Mouse (Mus musculus) yolk sac, embryonic 10.5 days (tissue): Measurements from ENCODE around the gene Mki67.

Source experiments
- DNase-seq: peaks from one replicate; pipeline ENCODE4 v3.0.0-alpha.2; 2017; ENCODE audit warnings: low spot score

Gene Mki67

DNA sequence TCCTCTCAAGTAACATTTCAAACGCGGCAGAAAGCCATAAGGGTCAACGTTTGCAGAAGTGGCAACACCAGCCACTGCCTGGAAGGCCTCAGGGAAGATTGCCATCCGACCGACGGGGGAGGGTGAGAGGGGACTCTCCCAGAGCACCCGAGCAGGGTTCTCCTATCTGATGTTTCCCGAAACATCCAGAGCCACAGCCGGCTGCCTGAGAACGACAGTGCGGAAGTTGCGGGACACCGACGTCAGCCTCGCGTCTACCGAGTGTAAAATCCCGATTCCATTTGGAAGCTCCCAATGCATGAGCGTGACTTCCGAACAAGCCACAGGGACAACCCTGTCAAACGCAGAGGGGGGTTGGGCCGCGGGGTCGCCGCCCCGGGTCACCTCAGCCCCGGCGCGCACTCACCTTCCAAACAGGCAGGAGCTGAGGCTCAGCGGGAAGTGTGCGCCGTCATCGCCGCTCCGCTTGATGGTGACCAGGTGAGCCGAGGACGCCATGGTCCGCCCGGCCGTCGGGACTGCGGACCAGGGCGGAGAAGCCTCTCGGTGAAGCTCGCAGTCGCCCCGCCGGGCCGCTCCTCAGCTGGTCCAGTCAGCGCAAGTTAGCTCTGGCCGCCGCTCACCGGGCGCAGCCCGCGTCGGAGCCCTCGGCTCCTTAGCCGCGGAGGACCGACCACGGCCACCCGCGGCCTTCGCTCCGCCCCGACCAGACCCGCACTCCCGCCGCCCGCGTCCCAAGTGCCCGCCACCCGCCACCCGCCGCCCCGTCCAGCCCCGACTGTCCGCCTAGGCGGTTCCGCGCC is at the start of gene Mki67:
Gene Mki67 (minus strand): TSS at position 720 of the 803 bp plus-strand sequence.
- no peak for DNase-seq

DNA sequence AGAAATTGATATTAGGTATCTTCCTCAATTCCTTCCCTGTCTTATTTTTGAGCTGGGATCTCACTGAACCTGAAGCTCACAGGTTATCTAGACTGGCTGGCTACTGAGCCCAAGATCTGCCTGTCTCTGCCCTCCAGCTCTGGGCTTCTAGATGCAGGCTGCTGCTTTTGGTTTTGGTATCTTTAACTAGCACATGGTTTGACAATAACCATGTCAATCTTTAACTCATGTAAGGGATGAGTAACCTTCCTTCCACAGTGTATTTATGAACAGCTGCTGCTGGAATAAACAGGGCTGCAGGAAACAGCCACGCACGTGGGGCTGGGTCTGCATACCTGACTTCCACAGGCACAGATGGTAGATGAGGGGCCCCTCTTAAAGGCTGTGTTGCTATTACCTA is 47.1 kb upstream of the Mki67 start:
- DNase-seq, result no peak

DNA sequence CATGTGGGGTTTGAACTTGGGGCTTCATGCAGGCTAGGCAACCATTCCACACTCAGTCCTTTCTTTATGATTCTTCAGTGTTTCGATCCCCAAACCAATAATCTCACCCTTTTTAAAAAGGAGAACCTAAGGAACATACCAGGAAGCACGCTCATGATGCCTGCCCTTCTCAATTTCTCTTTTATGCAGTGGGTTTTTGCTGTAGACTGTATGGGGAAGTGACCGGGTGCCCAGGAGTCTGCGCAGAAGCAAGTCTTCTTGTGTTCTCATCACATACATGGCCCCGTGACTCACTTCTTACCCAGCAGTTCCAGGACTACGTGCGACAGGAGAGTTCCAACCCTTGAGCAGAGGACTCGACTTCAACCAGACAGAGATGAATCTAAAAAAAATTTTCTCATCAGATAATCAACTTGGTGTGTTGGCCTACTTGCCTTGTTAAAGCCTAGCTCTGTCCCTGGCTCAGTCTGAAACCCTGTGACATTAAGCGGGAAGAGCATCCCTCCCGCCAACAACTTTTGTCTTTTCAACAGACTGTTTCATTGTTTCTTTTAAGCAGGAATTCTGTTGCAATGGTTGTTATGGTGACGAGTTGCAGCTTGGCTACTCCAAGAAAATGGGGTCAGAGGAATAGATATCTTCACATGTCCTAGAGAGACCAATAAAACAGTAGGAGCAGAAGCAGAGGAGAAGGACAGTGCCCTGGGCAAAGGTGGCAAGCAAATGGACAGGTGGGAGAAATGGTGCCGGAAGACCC is 42.8 kb upstream of the Mki67 start:
- DNase-seq, result no peak

DNA sequence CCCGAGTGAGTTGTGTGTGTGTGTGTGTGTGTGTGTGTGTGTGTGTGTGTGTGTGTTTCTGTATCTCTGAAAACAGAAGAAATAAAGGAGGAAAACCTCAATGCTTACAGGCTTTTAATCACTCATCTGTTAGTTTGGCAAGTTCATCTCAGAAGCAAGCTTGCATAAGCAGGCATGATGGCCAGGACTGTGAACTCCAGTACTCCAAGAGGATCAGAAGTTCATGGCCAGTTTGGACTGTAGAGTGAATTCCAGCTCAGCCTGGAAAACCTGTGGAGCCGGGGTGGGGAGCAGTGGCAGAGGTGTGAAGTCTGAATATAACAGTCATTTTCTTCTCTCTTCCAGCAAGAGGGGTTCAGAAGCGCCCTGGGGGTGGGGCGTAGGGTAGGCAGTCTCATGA is 42.0 kb upstream of the Mki67 start:
- no peak for DNase-seq

DNA sequence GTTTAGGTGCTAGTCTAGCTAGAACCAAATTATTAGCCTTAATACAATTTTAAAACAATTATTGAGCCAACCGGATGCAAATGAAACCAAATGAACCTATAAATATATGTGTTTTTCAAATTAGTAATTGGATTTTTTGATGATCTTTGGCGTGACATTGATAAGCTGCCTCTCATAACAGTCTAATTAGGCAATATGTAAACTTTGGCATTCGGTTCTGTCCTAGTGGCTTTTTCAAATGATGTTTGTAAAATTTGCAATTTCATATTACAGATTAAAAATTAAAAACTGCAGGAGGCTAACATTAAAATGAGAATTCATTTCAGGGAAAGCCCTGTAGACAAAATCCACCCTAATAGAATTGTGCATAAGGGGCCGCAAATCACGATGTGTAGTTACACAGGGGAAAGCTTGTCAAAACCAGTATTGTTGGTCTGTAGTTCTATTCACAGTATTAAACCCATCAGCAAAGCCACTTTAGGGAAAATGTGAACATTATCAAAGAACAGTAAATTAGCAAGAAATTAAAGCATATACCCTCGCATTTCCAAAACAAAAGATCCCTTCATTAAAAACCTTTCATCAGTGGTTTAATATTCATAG is 40.9 kb upstream of the Mki67 start:
- DNase-seq, result no peak

DNA sequence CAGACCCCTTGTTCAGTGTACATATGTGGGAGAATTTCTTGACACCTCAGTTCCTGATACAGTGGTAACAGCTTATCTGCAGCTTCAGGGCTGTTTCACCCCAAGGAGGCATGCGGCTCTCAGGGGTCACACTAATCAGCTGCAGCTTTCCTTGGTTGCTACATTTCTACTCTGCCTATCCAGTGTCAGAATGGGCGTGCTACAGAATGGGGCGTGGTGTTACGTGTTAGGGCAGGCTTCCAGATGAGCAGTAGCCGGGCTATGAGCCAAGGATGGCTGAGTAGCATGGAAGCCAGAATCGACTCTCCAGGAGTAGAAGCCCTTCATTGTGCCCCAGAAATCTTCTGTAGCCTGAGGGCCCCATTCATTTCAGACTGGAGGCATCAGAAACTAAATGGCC is 32.8 kb upstream of the Mki67 start:
- DNase-seq, result no peak

DNA sequence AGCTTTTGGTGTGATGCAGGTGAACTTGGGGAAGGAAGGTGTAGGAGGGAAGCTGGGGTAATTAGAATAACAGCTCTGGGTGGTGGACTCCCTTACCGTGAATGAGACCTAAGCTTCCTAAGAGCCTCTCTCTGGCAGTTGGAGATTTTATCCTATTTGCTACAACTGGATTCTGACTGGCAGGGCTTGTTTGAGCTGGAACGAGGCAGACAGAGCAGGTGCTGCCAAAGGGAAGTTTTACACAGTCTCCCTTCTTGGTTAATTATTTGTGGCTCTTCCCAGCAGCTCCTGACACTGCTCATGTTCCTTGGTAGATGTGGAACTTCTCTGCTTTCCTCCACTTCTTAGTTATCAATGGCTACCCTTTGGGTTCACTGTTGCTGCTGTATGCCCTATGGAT is 30.9 kb upstream of the Mki67 start:
- peak; percentile 61 for DNase-seq

DNA sequence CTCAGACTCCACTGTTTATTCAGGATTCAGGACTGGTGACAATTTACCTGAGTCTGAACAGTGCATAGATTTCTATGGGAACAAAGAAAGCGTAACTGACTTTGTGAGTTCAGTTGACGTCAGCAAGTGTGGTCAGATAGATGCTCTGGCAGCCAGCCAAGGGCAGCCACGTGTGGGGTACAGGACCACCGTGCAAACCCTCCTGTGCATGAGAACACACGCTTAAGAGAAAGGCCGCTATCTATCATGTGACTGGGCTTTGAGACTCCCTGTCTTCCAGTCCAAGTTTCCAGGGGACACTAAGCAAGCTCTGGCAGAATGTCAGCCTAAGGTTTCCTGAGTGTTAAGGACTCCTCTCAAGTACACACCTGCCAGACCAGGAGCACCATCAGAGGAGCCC is 30.4 kb upstream of the Mki67 start:
- DNase-seq, result peak; percentile 17

DNA sequence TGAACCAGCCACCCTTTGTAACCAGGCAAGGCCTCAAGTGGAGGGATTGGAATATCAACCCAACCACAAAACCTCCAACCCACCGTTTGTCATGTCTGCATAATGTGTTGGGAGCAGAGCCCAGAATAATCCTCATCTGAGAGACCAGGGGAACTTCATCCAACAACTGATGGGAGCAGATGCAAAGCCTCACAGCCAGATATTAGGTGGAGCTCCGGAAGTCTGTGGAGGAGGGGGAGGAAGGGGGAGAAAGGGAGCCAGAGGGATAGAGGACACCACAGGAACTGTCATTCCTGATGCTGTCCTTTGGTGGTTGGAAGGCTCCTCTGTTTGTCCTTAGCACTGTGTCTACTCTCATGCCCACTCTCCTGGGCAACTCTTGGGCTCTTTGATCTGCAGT is 28.9 kb upstream of the Mki67 start:
- no peak for DNase-seq

DNA sequence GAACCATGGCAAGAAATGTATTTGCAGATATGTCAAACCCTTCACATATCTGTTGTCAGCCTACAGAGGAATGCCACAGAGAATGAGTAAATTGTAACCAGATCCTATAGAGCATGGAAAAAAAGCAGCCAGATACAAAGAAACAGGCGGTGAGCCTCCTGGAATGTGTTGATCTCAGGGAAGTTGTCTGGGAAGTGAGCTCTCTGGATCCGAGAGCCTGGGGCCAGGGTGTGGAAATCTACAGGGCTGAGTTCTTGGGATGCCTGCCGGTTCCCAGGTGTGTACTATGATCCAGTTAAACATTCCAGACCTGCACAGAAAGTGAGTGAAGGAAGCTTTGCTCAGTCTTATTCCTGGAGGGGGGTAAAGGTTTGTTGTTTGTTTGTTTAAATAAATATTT is 24.3 kb upstream of the Mki67 start:
- DNase-seq, result peak; percentile 44

DNA sequence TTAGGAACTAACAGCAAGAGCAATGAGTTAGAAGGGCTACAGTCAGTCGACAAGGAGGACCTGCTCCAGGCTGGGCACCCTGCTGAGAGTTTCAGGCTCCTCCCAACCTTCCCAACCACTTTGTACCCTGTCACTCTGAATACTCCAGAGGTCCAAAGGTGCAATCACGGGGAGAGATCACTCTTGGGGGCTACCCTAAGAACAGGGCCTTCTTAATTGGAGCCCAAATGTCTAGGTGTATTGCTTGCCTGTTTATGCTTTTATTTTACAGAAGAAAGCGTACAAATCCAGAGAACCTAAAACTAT is 20.4 kb upstream of the Mki67 start:
- DNase-seq, result no peak

DNA sequence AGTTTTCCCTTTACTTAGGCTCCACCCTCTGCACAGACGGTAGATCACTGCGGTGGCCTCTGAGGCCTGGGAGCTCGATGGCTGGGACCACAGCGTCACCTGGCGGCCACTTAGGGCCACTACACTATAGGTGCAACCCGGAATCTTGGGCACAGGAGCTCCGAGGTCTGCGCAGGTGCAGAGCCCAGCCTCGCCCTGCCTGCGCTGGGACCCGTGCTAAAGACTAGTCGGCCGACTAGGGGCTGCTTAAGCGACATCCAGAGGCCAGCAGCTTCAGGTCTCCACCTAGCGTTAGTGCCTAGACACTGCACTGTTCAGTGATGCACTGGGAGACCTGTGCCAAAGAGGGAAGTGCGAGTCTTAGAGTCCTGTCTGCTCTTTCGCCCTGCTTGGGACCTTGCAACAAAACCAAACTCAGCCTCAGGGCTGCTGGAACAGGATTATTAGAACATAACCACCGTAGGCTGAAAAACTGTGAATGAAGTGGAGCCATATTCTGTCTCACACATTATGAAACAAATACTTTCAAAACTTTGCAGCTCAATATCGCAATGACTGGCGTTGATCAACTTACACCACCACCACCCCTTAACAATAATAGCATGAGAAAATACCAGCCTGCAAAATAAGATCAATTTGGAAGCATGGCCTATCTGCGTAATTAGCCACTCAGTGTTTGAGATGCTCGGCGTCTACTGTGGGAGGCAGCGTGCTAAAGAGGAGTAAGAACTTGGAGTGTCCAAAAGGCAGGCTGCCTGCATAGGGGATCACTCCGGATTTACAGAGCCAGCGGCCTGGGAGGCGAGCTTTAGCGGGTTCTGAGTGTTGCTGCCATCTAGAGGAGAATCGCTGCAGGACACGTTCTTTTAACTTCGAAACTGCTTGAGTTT is 19.8 kb upstream of the Mki67 start:
- peak; percentile 84 for DNase-seq

DNA sequence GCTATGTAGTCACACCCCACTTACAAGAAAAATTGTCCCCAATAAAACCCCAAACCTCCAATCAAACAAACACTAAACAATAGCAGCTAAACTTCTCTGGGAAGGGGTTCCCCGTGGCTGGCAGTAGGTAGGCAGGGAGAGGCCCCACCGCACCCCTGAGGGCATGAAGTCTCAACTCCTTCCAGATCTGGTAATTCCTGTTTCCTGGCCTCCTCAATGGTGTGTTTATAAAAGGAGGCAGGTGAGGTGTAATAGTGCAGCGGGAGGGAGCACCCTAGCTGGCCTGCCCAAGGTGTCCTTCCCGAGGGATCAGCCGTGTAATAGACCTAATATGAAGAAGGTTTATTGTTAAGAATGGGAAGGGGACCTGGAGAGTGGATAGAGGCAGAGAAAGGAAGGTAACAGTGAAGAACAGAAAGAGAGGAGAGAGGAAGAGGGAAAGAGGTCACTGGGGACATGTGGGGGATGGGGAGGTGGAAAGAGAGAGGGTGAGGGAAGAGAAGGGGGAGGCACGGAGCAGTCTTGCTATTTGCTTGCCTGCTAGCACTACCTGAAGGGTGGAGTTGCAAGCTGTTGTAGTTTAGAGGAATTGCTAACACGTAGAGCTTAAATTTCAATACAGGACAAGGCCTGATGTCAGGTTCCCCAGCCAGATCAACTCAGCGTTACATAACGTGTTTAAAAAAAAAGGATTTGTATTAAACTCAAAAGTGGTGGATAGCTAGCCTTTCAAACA is 18.9 kb upstream of the Mki67 start:
- DNase-seq, result no peak

DNA sequence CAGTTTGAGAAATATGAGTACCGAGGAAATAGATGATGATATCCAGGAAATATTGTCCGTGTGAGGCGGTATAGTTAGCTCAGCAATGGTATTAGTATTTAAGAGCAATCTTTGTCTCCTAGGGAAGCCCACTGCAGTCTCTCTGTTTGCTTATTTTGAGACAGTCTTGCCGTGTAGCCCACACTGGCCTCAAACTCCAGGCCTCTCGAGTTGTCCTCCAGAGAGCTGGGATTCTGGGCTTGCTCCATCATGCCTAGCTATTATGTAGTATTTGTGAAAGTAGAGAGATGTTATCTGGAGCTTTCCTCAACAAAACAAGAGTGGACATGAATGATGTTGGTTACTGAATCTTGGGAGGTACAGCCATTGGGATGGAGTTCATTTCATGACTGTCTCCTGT is 18.2 kb upstream of the Mki67 start:
- no peak for DNase-seq

DNA sequence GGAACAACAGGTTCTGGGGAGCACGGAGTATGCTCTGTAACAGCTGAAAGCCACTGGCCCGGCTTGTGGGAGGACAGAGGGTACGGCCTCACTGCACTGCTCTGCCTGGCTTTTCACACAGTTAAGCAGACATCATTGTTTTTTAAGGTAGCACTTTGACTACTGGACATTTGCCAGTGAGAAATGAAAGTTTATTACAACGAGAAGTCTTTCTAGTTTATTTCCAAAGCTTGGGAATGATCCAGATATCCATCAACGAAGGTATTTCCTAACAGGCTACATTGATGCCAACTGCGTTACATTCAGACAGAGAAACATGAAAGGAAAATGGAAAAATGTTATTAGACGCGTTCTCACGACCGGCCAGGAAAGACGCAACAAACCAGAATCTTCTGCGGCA is 11.9 kb upstream of the Mki67 start:
- no peak for DNase-seq

DNA sequence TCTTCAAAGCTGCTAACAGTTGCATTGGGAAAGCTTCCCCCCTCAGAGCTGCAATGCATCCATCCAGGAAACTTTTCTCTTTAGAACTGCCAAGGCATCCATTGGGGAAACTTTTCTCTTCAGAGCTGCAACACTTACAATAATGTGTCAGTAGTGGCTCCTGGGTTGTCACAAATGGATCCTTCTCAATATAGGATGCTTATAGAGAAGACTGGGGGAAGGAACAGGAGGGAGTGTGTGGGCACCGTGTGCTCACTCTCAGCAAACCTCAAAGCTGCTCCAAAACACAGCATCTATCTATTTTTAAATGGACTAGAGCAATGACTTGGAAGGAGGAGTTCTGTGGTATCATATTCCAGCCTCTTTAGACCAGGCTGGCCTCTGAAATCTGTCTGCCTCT is 10.5 kb upstream of the Mki67 start:
- DNase-seq, result no peak

DNA sequence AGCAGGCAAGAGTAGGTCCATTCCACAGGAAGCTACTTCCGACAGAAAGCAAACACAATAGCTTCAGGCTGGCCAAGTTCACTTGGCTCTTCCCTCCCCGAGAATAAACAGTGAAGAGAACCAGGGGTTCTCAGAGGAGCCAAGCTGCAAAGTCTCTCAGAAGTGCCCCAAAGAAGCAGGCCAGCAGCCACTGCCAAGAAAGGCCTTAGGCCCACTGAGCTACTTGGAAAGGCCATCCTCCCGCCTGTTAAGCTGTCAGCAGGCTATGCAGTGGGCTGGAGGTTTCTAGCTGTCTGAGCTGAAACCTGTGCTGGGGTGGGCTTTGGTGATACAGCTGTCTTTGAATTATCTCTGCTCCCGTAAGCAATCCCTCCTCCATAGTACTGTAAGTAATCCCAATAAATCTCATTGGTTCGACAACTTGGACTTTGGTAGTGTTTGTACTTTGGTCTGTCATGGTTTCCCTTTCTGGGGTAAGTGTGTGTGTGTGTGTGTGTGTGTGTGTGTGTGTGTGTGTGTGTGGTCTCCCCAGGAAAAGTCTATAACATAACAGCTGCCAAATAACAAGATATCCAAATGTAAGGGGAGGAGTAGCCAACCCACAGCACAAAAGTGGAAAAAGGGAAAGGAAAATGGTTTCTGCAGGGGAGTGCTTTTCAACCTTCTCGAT is 7.6 kb upstream of the Mki67 start:
- no peak for DNase-seq

DNA sequence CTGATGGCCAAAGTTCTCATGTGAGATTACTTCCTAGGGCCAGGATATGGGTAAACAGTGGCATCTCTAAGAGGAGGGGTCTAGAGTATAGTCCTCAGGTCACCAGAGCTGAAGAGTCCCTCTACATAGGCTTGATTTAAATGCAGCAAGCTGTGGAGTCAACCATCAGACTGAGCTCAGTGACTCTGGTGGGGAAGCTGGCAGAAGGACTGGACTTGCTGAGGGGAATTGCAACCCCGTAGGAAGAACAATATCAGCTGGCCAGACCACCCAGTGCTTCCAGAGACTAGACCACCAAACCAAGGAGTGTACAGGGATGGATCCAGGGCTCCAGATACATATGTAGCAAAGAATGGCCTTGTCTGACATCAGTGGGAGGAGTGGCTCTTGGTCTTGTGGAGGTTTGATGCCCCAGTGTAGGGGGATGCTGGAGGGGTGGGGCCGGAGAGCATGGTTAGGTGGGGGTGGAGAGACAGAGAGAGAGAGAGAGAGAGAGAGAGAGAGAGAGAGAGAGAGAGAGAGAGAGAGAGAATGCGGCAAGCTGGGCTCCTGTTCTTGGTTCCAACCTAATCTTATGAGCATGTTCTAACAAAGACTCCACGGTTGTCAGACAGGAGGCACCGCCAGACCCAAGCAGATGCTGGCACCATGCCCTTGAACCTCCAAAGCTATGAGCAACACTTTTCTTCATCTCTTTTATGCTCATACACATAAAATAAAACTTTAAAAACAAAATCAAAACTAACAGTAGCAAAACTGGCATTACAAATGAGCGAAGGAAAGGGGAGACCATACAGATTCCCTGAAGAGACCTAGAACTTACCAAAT is 6.1 kb upstream of the Mki67 start:
- no peak for DNase-seq

DNA sequence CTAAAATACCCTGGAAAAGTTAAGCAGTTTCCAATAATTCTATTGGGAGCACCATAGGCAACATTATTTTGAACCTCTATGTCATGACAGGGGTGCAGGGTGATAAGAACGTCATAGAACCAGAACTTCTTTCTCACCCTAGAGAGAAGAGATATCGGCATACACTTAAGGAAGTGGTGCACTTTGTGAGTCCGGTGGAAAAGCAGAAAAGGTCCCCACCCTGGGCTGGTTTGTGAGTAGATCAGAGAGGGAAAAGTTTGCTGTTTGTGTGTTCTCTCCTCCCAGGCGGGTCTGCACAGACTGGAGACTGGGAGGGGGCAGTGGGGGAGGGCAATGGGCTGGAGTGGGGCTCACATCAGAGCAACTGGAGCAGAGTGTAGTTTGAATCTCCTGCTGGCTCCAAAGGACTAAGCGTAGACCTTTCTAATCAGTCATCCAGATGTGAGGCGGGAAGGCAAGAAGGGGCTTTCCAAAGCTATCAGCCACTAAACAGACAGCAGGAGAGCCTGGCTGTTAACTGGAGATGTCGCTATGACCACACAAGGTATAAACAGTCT is 5.4 kb upstream of the Mki67 start:
- peak; percentile 42 for DNase-seq
